Mouse (Mus musculus): ENCODE measurements at regions not wholly inside any gene's neighbourhood (a gene's known extent, or its start where the extent isn't known, plus 50 kb on each side); places are given as distances from the start of the nearest gene placed in this dataset.
A peak's percentile ranks its signal among the peaks of the same experiment; 100 is the strongest.

DNA sequence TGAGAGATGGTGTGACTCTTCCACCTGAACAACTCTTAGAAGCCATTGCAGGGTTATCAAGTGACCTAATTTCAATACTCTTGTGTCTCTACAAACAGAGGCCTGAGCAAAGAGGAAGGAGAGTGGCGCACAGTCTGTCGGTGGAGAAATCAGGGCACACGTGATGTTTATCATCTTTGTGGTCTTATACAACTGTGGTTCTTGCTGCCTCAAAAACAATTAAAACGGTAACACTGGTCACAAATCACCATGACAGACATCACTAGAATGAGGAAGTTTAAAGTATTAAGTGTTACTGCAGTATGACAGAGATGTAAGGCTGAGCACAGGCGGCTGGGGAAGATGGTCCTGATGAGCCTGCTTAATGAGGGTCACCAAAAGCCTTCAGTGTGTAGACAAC lies 73.6 kb downstream of the Sdc1 start:
- no peak for DNase-seq
- intact Hi-C loops (cut with DNase I): no loop called here

DNA sequence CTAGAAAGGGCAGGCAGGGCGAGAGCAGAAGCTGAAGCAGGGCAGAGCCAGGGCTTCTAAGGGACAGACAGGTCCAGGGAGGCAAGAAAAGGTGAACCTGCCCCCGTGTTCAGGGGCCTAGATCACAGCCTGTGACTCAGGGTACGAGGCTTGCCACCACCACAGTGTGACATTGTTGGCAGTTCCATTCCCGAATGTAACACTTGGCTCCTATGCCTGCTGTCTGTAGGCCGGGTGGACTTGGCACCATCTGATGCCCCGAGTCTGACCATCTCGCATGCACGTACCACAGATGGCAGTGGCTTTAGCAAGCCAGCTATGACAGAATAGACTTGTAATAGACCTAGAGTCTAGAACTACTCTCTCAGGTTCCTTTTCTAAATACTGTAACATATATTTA lies 74.3 kb downstream of the Sdc1 start:
- intact Hi-C loops (cut with DNase I): no loop called here

DNA sequence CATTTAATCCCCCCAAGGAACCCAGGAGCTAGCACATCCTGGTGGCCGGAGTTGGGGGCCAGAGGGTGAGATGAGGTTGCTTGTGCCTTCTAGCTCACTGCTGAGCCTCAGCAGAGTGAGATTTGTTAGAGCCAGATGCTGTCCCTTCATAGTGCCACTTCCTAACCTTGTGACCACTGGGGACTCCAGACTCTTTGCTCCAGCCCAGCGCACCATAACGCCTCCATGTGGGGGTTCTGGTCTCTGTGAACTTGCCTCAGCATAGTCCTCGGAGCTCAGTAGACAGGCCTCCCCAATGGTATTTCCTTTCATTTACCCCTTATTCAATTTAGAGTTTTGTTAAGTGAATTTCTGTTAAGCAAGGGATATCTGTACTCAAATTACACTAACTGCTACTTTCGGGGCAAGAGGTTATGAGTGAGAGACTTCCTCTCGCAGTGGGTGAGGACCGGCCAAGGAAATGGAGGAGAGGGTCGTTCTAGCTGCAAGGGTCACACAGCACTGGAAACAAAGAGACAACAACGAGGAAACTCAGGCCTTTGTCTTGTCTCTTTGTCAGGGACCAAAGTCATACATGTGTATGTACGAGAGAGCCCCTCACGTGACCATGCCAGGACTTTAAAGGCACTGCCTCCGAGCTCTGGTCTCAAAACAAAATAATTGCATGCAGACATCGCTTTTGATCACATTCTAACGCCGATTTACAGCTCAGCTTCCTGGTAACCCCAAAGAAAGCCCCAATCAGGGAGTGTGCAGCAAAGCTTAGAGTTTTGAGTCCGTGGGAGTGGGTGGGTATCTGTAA lies 74.8 kb upstream of the Laptm4a start:
- intact Hi-C loops (cut with DNase I): no loop called here
- DNase-seq: no peak

More for the DNA sequence above, 74.3 kb downstream of the Sdc1 start:
- peak; percentile 32 for DNase-seq

DNA sequence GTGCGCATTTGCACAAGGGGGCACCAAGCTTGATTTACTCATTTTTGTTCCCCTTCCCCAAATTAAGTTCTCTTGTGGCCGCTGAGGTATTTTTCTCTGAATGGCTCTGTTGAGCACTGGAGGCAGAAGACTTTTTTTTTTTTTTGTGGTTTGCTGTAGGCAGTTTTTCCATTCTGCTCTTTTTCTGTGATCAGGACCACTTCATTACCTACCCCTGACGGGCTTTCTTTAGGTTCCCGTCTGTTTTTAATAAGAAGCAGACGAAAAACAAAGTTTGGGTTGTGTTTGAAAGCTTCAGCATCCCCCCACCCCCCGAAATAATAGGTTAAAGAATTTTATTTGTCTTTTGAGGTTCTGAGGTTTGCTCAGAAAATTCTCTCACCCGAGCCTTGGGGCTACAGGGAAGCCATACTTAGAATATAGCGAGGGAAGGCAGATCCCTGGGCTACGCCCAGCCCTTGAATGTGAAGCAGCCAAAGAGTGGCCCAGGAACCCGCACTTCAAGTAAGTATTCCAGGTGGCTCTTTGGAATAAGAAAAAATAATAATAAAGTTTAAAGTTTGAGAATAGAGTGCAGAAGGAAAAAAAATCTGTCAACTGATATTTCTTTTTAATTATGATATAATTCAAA lies 74.1 kb upstream of the Laptm4a start:
- no peak for DNase-seq
- intact Hi-C loops (cut with DNase I): no loop called here

DNA sequence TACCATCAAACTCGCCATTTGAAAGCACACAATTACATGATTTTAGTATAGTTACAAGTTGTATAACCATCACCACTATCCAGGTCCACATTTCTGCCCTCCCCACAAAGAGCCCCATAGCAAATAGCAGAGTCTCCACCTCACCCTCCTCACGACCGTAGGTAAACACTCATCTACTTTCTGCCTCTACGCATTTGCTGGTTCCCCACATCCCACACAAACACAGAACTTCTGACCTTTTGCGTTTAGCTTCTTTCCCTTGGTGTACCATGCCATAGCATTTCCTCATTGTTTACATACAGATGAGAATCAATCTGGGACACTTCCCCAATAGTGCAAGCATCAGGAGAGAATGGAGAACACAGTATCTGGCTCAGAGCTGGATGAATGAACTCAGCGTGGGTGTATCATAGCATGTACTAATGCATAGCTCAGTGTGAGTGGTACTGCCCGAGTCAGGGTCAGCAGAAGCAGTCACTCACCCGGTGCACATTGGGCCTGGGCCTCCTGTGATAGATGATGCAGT lies 73.5 kb upstream of the Laptm4a start:
- no peak for DNase-seq
- intact Hi-C loops (cut with DNase I): no loop called here

DNA sequence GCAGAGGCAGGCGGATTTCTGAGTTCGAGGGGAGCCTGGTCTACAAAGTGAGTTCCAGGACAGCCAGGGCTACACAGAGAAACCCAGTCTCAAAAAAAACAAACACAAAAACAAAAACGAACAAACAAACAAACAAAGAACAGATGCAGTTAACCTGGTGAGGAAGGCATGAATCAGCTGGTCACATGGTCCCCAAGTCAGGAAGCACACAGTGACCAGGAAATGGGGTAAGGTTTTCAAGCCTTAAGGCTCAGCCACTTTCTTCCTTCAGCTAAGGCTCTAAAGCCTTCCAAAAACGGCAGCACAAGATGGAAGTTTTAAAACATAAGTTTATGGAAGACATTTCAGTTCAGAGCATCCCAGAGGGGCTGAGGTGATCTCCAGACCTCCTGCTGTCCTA lies 67.6 kb upstream of the Laptm4a start:
- intact Hi-C loops (cut with DNase I): no loop called here
- DNase-seq: no peak

DNA sequence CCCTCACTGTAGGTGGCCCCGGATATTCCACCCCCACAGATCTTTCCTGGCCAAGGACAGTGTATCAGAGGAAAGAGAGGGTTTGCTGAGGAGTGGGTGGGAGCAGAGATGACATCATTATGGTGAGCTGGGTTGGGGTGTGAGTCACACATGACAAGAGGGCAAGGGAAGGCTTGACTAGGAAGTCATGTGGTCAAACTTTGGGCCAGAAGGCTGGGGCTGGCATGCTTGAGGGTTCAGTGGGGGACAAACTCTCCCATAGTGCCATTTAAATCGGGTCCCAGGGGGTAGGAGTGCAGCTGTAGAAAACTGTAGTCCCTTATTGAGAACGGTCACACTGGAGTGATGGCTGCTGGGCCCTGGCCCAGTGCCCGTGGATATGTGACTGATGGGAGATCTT lies 67.1 kb upstream of the Laptm4a start:
- peak; percentile 26 for DNase-seq
- intact Hi-C loops (cut with DNase I): no loop called here

DNA sequence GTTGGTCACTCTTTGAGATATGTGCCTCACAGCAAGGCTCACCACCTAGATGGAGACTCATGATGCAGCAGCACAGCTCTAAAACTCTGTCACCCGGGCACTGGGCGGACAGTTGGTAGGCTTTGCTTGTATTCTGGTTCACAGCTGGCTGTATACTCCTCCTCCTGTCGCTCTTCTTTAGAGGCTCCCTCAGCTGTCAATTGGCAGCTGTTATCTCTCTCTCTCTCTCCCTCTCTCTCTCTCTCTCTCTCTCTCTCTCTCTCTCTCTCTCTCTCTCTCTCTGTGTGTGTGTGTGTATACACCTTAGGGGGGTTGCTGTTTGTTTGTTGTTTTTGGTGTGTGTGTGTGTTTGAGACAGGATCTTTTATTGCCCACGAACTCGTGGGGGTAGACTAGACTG lies 66.3 kb upstream of the Laptm4a start:
- intact Hi-C loops (cut with DNase I): no loop called here
- DNase-seq: no peak

DNA sequence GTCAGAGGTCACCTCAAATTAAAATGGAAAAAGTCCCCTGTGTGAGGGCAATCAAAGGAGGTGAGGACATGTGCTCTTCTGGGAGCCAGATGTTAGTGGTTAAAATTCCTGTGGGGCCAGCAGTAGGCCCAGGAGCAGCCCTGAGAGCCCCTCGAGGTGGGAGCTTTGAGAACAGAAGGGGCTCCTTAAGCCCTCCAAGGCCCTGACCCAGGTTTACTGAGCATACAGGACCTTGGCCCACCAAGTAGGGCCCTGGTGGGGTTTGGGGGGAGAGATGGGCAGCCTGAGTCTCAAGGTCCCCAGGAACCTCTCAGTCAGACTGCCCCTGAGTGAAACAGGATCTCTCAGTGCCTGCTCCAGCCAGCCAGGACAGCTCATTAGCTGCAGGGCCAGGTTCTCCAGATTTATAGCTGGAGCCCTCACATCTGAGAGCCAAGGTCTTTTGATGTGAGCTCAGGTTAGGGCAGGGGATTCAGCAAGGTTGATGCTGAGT lies 65.4 kb upstream of the Laptm4a start:
- intact Hi-C loops (cut with DNase I): no loop called here
- no peak for DNase-seq

DNA sequence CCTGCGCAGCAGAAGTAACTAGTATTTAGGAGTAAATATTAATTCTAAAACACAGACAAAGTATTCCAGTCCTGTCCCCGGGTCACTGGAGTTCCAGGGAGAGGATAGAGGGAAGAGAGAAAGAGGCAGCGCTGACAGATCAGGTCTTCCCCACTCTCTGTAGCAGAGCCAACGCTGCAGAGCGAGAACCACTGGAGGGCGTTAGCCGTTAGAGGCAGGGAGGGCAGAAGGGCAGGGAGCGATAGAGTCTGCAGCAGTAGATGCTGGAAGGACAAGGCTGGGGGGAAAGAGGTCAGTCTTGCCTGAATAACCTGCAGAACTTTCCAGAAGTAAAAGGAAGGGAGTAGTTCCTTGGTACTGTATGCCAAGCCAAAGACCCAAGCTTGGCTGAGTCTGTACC lies 64.2 kb upstream of the Laptm4a start:
- DNase-seq: no peak
- intact Hi-C loops (cut with DNase I): no loop called here

DNA sequence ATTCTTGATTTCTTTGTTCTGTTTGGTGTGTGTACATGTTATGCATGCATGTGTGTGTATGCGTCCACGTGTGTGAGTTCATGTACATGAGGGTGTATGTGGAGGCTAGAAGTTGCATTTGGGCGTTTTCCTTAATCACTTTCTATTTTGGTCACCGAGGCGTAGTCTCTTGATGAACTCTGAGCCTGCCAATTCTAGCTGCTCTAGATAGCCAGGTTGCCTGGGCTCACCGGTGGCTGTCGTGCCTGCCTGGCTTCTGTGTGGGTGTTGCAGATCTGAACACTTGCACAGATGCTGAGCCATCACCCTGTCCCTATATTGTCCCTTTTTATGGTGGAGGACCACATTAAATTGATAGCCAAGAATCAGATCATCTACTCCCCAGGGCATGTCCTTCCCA lies 62.7 kb upstream of the Laptm4a start:
- DNase-seq: no peak

DNA sequence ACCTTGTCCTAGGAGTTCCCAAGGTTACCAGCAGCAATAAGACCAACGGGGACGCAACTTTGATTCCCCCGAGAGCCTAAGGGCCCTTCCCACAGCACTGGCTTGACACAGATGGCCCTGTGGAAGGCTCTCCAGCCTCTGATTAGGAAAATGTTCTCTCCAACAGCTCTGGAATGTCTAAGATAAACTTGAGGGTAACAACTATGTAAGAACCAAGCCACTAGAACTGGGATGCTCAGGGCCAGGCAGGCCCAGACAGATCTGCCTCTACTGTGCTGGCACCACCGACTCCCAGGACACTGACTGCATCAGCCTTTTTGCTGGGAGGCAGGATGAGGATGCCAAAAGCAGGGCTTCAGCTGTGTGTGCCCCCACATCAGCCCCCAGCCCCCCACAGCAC lies 61.9 kb upstream of the Laptm4a start:
- intact Hi-C loops (cut with DNase I): no loop called here
- no peak for DNase-seq

More for the DNA sequence above, 62.7 kb upstream of the Laptm4a start:
- intact Hi-C loops (cut with DNase I): no loop called here

DNA sequence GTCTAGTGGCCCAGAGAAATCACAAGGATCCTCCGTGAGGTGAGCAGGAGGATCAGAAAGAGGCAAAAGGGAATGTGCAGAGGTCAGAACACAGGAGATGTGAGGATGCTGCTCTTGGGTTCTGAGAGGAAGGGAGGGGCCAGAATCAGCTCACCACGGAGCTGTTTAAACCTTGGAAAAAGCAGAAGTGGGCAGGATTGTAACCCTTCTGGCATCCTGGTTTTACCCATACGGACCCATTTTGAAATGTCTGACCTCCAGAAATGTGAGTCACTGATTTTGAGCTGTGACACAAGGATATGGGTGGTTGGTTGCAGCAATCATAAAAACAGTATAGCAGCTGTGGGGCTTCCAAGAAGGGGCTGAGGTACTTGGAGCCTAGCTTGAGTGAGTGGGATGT lies 56.6 kb upstream of the Laptm4a start:
- DNase-seq: no peak

DNA sequence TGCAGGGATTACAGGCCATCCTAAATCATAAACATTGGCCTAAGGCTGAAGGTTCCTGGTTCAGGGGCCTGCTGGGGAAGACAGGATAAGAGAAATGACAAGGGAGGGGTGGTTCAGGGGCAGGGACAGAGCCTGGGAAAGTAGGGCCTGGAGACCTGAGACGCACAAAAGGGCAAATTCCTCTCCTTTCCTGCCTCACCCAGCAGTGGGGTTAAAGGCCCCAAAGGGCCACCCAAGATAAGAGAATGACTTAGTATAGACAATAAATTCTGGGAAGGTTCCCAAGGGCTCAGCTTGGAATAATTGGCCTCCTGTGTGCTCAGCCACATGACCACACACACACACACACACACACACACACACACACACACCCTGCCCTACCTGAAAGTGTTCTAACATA lies 56.2 kb upstream of the Laptm4a start:
- intact Hi-C loops (cut with DNase I): no loop called here
- no peak for DNase-seq

More for the DNA sequence above, 56.6 kb upstream of the Laptm4a start:
- intact Hi-C loops (cut with DNase I): no loop called here

DNA sequence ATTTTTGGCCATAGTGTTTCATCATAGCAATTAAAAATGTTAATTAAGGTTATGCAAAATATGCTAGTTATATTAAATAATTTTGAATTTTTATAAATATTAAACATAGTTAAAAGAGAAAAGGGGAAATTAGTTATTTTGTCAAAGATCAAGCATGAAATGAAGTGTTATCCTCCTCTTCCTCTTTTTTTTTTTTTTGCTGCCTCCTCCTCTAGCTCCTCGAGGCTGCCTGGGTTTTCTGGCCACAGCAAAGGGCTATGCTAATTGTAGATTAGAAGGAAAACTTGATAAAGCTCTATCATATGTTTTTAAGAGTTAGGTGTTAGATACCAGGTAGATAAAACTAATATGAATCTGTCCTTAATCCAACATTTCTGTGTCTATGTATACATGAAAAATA lies 54.4 kb upstream of the Laptm4a start:
- DNase-seq: no peak
- intact Hi-C loops (cut with DNase I): no loop called here

DNA sequence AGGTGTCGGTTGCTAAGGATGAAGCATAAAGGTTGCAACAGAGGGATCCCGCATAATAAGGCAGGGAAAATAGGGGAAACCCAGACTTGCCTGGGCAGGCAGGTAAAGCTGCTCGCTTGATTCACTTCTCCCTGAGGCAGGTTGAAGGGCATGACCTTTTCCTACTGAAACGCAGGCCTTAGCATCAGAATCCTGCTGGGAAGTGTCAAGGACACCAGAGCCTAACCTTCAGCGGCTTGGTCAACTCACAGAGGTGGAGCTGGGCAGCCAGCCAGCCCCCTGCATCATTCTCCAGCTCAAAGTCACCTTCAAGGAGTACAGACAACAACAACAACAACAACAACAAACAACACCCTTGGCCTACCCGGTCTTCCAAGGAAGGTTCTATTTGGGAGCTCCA lies 52.8 kb upstream of the Laptm4a start:
- intact Hi-C loops (cut with DNase I): loop anchor here (2.0 kb wide), 1 partner anchor 74 kb away; no protein-coding TSS in a partner anchor
- no peak for DNase-seq

DNA sequence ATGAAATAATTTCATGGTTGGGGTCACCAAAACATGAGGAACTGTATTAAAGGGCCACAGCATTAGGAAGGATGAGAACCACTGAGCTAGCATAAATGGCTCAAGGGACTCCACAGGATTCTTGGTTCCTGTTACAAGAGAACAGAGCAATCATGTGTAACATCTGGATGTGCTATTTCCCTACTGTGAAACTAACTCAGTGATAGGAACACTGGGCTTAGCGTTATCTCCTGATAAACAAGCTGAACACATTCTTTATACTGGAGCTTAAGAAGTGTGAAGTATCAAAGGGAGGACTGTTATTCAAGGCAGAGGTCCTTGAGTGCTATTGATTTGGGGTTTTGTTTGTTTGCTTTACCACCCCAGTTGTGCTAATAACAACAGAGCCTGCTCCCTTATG lies 52.3 kb upstream of the Laptm4a start:
- no peak for DNase-seq
- intact Hi-C loops (cut with DNase I): loop anchor here (2.0 kb wide), 1 partner anchor 74 kb away; no protein-coding TSS in a partner anchor

Data from left cerebral cortex, postnatal 4 days (tissue).